Mouse (Mus musculus) thymus, adult 2 months (tissue): ENCODE results near the gene Narfl.

Experiments used
- CTCF ChIP-seq: fragments of 200-500 bp; IDR thresholded peaks from 2 replicates; pipeline ENCODE4 v1.5.1; 2012; ENCODE audit warnings: mild to moderate bottlenecking, control low read depth, low read length, moderate library complexity, borderline replicate concordance; ENCODE audit not compliant: control insufficient read depth, poor library complexity, insufficient read depth; ENCODE audit errors: extremely low read depth
- POLR2A ChIP-seq: fragments of 200-500 bp; IDR thresholded peaks from 2 replicates; pipeline ENCODE4 v1.6.1; 2012; ENCODE audit warnings: mild to moderate bottlenecking, low read length, control low read depth, moderate library complexity; ENCODE audit not compliant: control insufficient read depth, poor library complexity, insufficient read depth; ENCODE audit errors: extremely low read depth

- TF ChIP-seq CTCF (no peak), POLR2A (no peak)
Measured at GRCm38 (mm10) chr17:25743831-25744230, 29.7 kb upstream of the Narfl start.
